Mouse (Mus musculus) hindlimb bud, embryonic 11.5 days (tissue): ENCODE results near the gene Usp36.
"Not testable (repeated sequence)": the region's sequence is repeated elsewhere in the genome, so short reads cannot be mapped to it uniquely, and the experiment has no call there.

Experiments used
- DNase-seq: peaks from one replicate; pipeline ENCODE4 v3.0.0-alpha.2; 2012; ENCODE audit warnings: low read depth, low spot score; ENCODE audit errors: extremely low spot score

The Usp36 gene

DNA sequence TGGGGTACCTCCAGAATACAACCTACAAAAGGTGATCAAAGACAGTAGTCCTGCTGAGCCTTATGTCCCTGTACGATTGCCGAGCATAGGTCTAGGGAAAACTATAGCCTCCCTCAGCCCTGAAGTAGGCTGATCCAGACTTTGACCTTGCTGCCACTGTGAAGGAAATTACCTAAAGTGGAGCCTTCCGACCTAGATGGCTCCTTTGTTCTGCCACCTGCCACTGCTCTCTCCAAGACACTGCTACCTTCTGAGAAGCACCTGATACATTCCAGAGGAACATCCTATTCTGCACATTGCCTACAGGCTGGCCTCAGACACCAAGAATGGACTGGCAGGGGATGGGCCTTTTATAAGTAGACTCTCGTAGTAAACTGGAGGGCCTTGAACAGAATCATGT lies 13.9 kb upstream of the Usp36 start:
- not testable (repeated sequence) for DNase-seq

- no peak for DNase-seq
Observed at GRCm38 (mm10) chr11:118298810-118299209, 8.8 kb upstream of the Usp36 start.

DNA sequence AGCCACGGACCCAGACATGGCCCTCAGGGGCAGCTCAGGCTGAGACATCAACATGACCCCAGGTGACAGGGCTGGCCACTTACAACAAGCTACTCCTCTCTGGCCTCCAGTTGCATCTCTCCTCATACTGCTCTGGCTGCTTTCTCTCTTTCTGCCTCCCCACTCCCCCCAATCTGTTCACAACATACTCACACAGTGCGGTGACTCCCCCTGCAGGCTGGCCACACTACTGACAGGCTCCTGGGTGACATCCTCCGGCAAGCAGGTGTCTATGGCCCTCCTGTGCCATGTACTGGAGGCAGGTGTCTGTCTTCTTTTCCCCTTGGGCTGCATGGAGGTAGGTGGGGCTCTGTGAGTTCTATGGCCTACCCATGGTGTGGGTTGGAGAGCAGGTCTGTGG lies 7.9 kb upstream of the Usp36 start:
- DNase-seq, result no peak

DNA sequence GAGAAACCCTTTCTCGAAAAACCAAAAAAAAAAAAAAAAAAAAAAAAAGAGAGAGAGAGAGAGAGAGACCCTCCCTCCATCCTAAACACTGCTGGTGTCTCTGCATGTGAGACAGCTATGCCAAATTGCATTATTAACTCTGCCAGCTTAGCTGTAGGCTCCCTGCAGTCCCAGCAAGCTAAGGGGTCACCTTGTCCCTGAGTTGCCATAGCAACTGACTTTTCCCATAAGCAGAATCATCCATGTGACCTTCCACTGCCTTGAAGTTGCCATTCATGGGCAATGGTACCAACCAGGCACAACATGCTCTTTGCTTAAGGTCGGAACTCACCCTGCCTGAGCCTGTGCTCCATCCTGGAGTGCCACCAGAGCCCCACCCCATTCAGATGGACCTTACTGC lies 5.0 kb upstream of the Usp36 start:
- no peak for DNase-seq

- no peak for DNase-seq
Observed at GRCm38 (mm10) chr11:118292671-118293070, 2.6 kb upstream of the Usp36 start.

DNA sequence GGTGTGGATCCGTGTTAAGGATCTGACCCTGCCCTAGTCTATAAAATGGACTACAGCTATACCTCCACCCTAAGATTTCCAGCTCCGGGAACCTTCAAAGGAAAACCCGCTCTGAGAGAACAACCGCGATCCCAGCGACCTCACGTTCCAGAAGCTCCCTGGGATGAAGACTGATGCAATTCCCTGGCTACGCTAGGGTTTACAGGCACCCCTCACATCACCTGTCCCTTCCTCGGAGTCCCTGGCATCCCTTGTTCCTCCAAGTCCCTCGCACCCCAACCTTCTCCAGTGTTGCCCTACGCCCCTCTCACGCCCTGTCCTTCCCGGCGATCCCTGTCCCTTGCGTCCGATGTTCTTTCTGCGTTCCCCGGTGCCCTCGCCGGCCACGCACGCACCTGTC lies 482 bp downstream of the Usp36 start:
- no peak for DNase-seq

- DNase-seq, result no peak
Observed at GRCm38 (mm10) chr11:118289037-118289511, 970 bp downstream of the Usp36 start.

- no peak for DNase-seq
Observed at GRCm38 (mm10) chr11:118287573-118287972, 2.5 kb downstream of the Usp36 start.

GRCm38 (mm10) chr11:118286434-118286833 lies 3.6 kb downstream of the Usp36 start:
- DNase-seq, result no peak

DNA sequence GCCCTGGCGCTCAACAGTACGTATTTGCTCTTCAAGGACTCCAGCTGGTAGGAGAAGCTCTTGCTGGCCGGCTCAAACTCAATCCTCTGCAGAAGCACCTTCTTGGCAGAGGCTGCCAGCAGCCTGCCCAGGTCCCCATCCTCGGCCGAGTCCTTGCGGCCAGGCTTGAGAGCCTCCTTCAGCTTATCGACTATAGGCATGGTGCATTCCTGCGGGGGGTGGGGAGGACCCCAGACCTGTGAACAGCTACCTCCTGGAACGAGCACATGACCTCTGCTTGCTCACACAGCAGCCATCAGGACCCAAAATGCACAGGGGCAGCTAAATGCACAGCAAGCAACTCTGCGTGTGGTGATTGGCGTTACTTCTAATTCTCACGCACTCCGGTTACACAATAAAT lies 4.3 kb downstream of the Usp36 start:
- DNase-seq, result no peak

GRCm38 (mm10) chr11:118280218-118280617 lies 9.8 kb downstream of the Usp36 start:
- DNase-seq, result no peak

DNA sequence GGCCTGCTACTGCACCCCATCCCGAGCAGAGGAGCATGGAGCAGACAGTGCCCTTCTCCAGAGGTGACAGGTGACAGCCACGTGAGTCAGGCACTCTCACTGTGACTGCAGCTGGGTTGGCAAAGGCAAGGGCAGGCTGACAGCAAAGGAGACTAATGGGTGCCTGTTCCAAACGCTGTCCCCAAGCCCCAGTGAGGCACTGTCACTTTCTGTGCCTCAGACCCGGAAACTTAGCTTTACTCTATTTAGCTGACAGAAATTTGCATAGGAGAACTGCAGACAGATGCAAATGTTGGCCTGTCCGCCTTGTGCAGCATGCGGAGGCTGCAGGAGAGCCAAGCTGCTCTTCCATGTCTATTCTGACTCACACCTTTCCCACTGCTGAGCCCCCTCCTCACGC lies 13.7 kb downstream of the Usp36 start:
- DNase-seq, result no peak

DNA sequence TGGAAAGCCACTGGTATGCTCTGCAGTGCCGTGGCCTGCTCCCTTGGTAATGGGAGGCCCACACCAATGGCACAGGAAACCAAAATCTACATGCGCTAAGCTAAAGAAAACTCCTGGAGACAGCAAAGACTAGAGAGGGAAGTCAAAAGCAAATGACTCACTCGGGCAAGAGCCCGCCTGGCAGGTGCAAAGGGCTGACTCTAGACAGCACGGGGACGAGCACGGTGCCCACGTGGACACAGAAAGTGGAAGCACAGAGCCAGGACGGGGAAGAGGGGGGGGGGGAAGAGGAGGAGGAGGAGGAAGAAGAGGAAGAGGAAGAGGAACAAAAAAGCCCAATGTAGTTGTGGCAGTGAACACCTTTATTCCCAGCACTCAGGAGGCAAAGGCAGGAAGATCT lies 15.0 kb downstream of the Usp36 start:
- DNase-seq, result no peak

DNA sequence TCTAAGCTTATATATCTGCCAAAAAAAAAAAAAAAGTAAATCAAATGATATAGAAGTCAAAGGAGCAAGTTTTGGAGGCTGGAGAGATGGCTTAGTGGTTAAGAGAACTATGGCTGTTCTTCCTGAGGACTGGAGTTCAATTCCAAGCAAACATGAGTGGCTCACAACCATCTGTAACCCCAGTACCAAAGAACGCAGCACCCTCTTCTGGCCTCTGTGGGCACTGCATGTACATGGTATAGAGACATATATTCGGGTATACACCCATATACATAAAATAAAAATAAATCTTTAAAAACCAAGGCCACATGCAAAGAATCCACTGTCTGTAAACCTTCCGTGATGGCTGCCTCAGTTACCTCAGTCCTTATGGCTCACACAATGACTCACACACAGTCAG lies 20.2 kb downstream of the Usp36 start:
- no peak for DNase-seq

- no peak for DNase-seq
Observed at GRCm38 (mm10) chr11:118266666-118267046, 23.4 kb downstream of the Usp36 start.

GRCm38 (mm10) chr11:118266044-118266665 lies 23.9 kb downstream of the Usp36 start:
- DNase-seq, result no peak

- no peak for DNase-seq
Observed at GRCm38 (mm10) chr11:118265621-118266020, 24.4 kb downstream of the Usp36 start.

GRCm38 (mm10) chr11:118263146-118263545 lies 26.9 kb downstream of the Usp36 start:
- DNase-seq, result no peak

DNA sequence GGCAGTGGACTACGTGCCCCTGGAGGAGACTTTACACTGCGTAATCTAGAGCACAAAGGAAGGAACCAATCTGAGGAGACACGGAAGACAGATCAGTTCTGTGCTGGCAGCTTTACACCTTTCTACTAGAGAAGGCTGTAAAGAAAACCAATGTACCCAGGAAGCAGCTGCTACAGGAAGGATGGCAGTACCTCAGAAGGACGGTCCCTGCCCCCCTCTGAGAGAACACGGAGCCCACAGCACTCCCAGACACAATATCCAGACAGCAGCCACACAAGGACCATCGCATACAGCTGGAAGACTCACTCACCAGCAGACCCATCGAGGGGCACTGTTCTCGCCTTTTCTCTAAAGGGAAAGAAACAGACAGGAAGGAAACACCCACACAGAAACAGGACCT lies 30.0 kb downstream of the Usp36 start:
- no peak for DNase-seq

- DNase-seq, result no peak
Observed at GRCm38 (mm10) chr11:118259580-118259979, 30.5 kb downstream of the Usp36 start.

DNA sequence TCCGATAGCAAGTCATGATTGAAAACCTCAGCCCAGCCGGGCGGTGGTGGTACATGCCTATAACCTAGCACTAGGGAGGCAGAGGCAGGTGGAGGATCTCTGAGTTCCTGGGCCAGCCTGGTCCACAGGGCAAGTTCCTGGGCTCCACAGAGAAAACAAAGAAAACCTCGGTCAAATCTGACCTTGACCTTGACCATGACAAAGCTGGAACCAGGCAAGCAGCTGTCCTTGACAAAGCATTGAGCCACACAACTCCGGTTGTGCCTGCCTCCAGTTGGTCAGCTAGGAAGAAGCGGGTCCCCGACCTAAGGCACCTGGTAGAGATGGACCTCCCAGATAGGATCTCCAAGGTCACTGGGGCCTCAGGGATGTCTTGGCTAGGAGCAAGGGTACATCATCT lies 33.7 kb downstream of the Usp36 start:
- no peak for DNase-seq

DNA sequence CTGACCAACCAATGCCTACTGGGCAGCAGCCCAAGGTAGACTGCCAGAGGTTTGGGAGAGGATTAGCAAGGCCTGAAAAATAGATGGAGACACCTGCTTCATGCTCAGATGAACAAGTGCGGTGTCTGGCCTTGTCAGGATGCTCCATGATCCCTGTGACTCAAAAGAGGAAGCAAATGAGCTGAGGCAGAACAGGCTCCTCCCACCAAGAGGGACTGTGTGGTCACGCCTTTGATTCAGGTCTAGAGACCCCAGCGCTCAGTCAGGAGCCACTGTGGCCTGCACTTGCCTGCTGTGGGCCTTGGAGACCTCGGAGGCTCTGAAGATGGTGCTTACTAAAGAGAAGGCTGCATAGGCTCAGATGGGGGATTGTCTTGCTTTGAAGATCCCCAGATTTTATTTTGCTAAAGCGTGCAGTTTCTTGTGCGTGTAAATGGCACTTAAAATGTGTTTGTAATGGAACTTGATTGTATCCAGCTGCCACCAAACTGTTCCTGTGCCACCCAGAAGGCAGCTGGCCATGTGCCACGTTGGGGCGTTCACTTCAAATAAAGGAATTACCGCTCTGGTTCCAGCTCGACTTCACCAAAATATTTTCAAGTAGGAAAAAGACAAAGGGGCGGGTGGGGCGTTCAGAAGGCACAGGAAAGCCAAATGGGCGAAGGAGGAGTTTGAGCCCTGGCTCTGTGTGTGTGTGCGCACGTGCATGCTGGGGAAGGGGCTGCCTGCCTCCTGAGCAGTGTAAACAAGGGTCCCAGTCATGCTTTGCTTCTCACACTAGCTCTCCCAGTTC lies 35.7 kb downstream of the Usp36 start:
- no peak for DNase-seq
